Mouse (Mus musculus) right cerebral cortex, postnatal 36 days (tissue): ENCODE measurements at regions not wholly inside any gene's neighbourhood (a gene's known extent, or its start where the extent isn't known, plus 50 kb on each side); places are given as distances from the start of the nearest gene placed in this dataset.

Experiments
- DNase-seq, 2 experiments: peaks; one replicate each; pipeline ENCODE4 v3.0.0; 2022; ENCODE audit warnings: low spot score in 2 of 2, mixed read lengths in 1 of 2

DNA sequence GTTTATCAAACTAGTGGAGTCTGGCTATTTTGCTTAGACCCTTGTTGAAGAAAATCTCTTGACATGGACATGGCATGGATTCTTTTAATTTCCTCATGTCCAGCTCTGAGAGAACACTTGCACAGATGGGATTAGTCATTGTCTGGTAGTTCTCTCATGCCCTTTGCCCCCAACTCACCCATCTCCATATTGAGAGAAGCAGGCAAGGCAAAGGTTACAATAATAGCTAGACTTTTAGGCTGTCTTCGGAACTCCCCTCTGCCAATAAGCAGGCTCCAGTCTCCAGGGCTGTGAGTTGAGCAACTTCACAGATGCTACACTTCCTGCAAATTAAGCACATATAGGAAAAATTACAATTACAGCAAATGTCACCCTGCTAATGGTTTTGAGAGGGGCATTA, 558.0 kb upstream of the Alcam start:
- DNase-seq, result no peak

DNA sequence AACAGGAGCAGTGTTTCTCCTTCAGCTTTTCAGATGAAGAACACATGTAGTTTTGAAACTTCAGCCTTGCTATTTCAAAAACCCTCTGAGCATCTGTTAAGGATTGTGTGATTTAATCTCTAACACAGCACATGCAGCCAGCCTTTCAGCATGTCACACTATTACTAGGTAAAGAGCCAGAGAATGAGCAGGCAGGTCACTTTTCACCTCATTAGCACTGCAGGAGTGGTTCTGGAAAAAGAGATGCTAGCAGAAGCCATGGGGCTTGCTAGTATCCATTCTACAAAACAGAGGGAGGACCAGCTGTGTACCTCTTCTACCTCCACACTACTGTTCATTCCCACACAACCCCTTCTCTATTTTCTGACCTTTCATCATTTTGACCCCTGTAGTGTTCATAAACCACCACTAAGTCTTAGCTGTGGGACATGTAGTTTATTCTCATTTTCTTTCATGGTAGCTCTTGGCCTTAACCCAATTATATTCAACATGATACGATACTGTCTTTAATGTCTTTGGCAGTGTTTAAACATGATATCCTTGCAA, 535.1 kb upstream of the Alcam start:
- no peak for DNase-seq

DNA sequence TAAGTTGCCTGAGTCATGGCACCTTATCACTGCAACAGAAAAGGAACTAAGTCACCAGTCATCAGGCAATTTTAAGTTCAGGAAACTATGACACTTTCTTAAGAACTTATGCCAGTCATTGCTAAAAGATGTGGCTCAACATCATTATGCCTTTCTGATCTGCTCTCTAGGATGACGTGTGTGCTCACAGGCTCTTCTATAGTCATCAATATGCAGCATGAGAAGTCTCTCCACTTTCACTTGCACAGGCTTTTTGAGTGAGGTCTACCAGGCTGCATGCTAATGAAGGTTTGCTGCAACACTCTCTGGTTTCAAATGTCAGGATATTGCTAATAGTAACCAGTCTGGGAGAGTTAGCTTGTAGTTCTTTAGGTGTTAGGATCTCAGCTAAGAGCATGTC, 530.5 kb upstream of the Alcam start:
- no peak for DNase-seq

DNA sequence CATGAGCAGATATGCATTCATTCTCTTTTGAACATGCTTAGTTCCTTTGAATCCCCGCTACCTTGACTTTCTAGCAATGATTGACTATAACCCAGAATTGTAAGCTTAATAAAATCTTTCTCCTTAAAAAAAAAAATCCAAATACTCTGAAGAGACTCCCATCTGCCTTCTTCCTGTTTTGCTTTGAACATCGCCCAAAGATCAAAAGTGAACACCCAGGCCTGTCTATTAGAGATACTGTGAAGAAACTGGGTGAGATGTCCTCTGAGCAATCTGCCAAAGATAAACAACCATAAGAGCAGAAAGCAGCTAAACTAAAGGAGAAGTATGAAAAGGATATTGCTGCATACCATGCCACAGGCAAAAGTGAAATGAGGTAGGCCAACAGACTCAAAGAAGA, 527.1 kb upstream of the Alcam start:
- DNase-seq, result no peak

DNA sequence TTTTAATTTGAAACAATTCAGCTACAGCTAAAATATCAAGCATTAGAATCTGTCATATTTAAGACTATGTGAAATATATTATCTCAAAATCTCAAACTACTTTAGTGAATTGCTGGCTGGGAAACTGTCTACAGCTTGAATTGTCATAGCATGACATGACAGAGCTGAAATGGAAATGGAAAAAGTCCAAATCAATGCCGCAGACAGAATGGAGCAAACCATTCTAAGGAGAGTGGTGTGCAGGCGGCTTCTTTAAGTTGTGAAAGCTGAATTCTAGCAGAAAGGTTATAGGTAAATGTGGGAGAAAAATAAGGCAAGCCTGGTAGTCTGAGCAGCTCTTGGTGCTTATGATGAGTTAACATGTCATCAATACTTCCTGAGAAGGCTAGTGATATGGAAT, 518.9 kb upstream of the Alcam start:
- no peak for DNase-seq

DNA sequence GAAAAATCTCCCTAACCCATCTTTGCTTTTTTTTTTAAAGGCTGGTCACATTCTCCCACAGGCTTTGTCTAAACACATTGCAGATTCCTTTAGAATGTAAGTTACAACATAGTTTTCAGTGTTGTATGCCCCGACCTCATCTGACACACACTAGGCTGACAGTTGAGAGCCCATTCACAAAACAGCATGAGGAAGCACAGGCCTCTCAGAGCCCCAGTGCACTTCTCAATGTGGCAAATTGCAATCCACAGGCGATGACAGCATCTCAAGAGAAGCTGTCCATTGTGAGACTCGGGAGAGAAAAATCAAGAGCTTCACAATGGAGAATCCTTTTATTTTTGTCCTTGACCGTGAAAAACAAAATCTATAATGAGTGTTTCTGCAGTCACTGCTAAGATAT, 493.8 kb upstream of the Alcam start:
- DNase-seq, result no peak

DNA sequence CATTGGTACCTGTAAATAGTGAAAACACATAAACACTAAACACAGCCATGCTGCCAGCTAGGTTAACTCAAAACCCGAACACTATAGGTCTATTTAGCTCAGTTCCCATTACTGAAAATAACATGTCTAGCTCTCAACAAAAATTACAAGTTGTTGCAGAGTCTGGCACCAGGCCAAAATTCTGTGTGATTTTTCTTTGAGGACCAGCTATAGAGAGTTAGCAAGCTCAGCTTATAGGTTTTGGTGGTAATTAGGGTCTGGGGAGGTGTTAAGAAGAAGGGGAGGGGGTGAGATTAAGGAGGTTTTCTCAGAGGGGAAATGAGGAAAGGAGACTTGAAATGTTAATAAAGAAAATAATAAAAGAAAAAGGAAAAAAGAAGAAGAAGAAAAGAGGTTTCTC, 480.9 kb upstream of the Alcam start:
- no peak for DNase-seq

DNA sequence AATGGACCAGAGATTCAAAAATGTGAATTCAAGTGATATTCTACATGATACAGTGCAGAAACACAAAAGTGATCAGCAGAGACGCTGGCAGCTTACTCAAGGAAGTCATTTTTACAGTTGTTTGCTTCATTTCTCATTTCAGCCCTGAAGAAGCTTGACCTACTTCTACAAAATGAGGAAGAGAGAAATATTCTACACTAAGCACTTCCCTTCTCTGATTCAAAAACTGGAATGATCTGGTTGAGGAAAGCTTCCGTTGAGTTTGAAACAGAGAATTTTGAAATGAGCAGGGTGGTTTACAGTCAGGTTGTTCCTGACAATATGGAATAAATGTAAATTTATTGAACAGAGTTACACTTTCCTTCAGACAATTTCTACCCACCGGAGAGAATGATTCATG, 478.1 kb upstream of the Alcam start:
- no peak for DNase-seq

DNA sequence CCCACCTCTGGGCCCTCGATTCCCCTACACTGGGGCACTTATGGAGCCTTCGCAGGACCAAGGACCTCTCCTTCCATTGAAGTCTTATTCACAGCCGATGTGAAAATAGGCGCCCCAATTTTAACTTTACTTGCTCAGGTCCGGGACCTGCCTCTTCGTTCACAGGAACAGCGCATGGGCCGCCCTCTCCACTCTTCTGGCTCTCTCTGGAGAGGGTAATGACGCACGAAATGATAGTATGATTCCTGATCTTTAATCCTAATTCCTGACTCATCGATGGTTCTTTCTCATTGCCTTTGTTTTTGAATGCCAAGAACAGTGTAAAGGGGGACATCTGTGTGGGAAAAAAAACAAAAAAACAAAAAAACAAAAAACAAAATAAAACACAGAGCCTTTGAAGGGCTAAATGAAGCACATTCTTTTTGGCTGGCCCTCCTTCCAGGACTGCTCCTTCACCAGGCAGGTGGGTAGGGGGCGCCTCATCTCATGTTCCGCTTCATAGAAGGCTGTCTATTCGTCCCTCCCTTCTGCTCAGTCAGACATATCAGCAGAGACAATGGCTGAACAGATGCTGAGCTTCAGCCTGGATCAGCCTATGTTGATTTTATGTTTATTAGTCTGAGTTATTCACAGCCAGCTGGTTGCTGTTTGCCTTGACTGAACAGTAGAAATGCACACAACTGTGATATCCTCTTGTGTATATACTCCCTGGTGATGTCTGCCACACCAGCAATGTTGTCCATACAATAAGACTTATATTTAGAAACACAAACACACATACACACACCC, 438.8 kb upstream of the Alcam start:
- DNase-seq, result no peak

DNA sequence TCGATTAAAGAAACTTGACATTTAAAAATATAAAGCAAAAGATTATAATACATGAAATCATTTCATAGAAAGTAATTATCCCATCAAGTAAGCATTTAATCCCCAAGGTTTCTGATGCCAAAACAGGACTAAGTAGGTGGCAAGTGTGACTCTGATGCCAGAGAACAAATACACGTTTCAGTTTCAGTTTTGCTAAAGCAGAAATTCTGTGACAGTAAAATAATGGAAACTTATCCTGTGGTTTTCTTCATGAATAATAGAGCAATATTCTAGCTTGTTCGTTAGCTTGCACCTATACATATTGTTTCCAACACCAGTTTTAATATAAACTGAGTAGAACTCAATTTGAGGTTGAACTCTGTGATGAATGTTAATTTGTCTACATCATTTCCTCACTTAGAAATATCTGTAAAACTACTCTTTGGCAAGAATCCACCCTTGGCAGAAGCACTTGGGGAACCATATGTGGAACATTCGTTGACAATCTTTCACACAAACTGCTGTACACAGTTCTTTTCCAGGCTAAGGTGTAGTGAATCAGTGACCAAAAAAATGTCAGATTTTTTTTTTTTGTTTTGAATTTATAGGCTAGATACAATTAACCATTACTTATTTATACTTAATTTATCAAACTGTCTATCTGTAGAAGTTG, 425.7 kb upstream of the Alcam start:
- peak in 1 of 2 experiments; percentile 2 for DNase-seq

DNA sequence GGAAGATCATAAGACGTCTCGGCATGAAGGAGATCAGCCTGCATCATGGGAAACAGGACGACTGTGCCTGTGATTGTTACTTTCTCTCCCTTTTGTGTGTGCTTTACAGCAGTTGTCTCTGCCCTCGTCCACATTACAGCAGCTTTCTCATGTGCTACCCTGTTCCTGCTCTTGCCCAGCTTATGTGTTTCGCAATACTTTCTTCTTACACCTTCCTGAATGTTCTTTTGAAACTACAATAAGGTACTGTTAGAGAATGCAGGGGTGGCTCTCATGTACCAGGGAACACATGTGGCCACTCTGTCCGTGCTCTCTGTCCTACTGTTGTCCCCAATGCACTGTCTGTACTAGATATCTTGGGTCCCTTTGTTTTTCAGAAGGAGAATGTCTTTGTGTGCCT, 414.0 kb upstream of the Alcam start:
- DNase-seq, result no peak

DNA sequence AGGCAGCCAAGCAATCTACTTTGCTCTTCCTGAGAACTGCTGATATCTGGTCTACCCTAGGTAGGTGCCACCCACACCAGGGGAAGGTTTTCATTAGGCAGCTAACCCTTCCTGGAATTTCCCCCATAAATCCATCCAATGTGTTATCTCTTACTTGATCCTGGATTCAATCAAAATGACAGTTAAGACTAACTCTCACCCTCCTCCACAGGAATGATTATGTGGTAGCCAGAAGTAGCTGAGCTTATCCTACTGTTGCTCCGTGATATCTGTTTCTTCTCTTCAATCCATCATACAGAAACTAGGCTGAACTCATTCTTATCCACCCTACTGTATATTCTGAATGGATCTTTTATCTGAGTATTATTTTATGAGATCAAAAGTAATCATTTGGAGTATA, 409.7 kb upstream of the Alcam start:
- DNase-seq, result no peak

DNA sequence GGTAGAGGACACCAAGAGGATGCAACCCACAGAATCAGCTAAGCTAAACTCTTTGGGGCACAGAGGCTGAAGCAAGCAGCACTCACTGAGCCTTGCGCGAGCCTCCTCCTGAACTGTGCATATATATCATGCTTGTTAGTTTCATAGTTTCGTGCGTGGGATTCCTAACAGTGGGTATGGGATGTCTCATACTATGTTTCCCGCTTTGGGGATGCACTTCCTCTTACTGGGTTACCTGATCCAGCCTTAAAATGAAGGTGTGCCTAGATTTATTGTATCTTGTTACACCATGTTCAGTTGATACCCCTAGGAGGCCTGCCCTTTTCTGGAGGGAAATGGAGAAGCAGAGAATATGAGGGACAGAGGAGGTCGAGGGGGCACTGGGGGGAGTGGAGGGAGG, 407.4 kb upstream of the Alcam start:
- DNase-seq, result no peak

DNA sequence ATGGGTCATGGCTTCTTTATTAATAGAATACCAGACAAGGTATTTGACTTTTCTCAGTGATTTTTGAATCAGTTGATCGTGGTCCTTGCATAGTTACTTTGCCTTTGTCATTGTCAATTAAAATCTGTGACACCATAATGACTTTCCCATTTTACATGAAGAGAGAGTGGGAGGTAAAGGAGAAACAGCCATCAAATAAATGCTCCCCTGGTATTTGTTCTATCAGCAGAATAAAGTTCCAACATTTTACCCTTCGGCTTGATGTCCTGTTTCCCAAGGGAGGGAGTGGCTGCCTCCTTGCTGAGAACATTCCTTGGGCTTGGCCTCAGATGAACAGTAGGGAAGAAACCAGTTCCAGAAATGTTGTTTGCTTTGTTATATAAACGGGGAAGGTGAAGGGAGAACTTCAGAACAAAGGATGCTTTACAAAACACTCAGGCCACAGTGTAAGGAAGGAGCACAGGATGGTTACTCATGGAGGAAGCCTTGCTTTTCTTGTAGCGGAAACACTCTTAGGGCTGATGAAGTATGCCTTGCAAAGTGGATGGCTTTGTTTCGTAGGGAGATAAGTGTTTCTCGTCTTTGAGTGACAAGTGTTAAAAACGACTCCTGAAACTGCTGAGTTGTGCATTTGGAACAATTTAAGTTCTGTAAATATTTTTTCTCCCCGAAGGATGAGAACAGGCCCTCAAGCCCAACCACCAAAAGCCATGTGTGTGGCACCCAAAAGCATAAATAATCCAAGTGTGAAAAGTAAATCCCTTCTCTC, 404.8 kb upstream of the Alcam start:
- DNase-seq, result no peak

DNA sequence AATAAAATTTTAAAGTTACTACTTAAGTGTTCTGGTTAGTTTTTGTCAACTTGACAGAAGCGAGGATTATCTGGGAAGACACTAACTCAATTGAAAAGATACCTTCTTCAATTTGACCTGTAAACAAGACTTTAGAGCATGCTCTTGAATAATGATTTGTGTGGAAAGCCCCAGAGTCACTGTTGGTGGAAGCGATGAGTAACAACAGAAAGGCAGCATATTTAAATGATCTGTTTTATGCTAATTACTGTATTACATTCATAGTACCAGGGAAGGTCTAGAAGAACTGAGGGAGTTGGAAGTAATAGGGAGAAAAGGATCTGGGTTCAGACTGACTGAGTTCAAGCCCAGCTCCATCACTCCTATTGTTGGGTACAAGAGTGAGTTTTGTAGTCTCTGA, 397.3 kb upstream of the Alcam start:
- DNase-seq, result no peak

DNA sequence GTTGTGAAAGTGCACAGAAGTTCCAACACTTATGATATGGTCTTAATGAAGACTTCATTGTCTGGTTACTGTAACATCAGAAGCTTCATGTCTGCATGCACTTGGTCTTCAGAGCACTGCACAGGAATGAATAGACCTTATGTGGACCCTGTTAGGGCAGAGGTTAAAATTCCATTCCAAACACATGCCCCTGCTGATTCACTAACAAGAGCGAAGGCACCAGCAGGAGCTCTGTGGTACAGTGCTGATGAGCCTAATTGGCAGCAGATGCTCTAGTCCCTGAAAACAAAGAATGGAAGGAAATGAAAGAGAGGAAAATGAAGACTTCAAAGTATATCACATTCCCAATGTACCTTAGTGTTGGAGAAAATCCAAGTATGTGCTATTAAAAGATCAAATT, 365.1 kb upstream of the Alcam start:
- DNase-seq, result no peak

DNA sequence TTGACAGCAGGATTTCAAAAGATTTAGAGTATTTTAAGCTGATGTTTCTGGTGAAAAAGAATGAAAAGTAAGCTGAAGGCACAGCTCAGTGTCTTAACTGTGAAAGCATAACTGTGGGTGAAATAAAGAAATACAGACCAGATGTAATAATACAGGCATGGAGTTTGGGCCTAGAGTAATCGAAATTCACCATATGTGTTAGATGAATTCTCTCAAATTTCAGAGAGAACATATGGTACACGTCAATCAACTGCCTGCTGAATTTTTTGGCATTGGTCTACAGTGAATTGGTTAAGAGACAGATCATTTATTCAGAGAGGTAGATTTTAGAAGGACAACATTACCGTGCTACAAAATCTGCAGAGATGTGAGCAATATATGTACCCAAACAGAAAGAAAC, 357.3 kb upstream of the Alcam start:
- DNase-seq, result no peak

DNA sequence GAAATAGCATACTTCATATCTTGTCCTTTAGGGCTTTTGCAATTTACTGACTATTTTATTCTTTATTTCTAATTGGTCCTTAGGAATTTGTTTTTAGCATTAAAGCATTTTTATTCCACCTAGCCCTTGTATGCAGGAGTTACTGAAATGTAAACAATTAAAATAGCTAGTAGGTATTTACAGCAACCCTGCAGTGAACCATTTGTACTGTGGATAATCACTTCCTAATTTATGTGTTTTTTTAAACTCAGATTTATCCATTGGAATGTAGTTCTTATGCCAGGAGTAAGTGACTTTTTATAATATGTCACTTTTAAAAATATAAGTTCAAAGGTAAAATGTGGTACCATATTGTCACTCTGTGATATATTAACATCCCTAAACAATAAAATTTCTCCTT, 350.5 kb upstream of the Alcam start:
- no peak for DNase-seq

DNA sequence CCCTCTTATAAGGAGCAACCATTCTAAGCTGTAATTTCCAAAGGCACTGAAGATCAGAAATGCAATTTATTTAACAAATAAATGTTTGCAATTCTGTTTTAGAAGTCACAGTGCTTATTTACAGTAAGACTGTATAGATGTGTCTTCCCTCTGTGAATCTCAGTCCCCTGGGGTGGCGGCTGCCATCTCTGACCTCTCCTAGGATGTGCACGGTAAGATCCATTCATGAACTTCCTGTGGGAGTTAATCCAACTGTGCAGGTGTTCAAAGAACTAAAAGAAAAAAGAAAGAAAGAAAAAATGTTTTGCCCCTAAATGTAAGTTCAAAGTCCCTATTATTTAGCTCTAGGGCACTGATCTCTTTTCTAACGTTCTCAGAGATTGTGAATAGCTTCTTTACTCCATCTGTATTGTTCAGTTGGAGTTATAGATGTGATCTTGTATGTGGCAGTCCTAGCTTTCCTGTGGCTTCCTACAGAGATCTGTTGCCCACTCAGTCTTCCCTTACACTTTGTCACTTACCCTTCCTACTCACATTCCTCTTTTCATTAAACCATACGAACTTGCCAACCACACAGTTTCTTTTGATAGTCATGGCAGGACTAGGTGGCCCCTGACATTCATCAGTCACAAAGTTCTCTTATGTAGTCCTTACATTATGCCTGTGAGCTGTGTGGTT, 346.0 kb upstream of the Alcam start:
- no peak for DNase-seq

DNA sequence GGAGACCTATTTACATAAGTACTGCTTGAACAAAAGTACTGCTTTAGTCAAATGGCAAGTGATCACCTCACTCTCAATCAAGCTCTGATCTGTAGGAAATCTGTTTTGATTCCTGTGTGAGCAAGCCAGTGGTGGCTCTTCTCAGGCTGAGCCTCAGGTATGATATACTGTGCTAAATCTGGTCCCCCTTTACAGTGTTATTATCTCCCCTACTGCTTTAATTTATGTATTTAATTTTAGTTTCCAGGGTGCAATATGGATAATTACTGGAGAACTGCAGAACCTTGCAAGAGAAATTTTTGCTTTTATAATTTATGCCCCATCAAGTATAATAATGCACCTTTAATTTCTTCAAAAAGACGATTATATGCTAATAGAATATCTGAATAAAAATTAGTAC, 341.3 kb upstream of the Alcam start:
- no peak for DNase-seq

DNA sequence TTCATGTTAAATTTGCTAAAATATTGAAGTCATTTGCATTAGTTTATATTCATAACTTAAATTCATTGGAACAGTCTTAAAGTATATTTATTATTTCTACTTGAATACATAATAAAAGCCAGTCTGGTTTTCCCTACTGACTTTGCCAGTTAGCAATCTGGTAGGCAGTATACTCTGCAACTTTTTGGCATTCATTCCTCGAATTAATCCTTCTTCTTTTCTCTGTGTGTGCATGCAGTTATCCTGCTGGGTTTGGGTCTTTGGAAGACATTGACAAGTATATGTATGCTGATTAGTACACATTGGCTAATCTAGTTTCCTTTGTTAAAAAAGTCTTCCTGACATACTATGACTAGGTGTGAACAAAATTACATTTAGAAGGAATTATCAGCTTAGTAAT, 336.1 kb upstream of the Alcam start:
- DNase-seq, result no peak

DNA sequence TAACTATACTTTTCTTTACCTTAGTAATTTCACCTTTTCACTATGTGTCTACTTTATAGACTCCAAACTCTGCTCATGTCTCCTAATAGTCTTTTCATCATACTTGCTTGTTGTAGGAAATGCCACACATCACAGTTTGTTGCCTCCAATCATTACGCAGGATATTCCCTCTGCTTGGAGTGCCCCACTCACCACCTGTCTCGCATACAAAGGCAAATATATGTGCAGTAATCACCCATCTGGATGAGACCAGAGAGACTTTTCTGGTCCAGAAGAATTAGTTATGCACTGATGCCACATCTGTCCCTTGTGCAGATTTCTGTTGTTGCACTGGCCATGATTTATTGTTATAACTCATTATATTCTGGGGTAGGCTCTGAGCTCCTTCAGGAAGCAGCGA, 293.9 kb upstream of the Alcam start:
- DNase-seq, result no peak
